Mouse (Mus musculus): ENCODE data around the gene Kbtbd7. TPM values are rescaled to one million over a fixed set of nuclear protein-coding genes. Genes with fewer than 3 reads are reported as not detected.

Kbtbd7 gene
- polyA plus RNA-seq (2015; fragmentation: Nextera tagmentation; extraction: Ambion mirVana): 16.2 and 20.1 TPM in 2 replicates

DNA sequence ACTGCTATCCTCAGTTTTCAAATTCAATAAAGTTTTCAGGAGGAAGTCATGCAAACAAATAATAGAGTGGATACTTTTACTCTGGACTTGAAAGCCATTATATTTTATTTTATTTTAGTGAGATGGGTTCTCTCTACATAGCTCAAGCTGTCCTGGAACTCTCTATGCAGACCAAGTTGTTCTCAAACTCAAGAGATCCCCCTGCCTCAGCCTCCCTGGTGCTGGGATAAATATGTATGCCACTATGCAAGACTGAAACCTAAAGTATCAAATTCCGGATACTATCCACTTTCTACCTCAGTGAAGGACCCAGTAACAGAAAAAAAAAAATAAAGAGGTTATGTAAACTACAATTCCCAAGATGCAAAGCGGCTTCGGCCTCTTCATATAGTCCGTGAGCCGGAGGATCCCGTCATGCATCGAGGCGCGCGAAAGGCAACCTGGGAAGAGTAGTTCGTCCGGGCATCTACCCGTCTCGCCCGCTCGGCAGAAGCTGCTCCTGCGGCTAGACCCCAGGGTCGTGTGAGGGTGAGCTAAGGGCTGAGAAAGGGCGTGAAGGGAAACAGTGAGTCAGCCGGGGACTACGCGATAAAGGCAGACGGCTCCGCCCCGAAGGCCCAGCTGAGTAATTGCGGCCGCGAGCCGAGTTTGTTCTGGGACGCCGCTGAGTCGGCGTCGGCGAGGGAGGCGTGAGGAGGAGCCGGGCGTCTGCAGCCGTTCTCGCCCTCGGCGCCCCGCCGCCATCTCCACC lies at the start of gene Kbtbd7:
Gene Kbtbd7 (plus strand): TSS at position 533 of the 751 bp plus-strand sequence.
- Histone ChIP-seq H3K4me1 (ENCODE audit: control insufficient read depth, insufficient read depth, low read depth, low read length) (no peaks in the 10 kb centered on the region), H3K27me3 (replicated peaks; ENCODE audit: control insufficient read depth, insufficient read depth, low read length) (no peaks in the 10 kb centered on the region), H3K4me3 (ENCODE audit: low read length) (peak within 1 kb of the TSS; percentile 65), H3K9ac (ENCODE audit: low read depth, low read length) (peak within 1 kb of the TSS; percentile 81), H3K27ac (ENCODE audit: low read depth, low read length) (peak within 1 kb of the TSS; percentile 90), H3K9me3 (ENCODE audit: control insufficient read depth, low read length) (peaks cover 4% of the 10 kb centered on the region; the same call in 1 of the 2 replicates), H3K4me2 (ENCODE audit: low read length) (peak within 1 kb of the TSS; percentile 58), H3K36me3 (ENCODE audit: control insufficient read depth, insufficient read depth, low read length) (peaks cover 8% of the 10 kb centered on the region; the same call in 1 of the 2 replicates)
- under 1% methylated on average over 20 of the region's 44 CpGs for WGBS
- peak; percentile 99 for ATAC-seq

DNA sequence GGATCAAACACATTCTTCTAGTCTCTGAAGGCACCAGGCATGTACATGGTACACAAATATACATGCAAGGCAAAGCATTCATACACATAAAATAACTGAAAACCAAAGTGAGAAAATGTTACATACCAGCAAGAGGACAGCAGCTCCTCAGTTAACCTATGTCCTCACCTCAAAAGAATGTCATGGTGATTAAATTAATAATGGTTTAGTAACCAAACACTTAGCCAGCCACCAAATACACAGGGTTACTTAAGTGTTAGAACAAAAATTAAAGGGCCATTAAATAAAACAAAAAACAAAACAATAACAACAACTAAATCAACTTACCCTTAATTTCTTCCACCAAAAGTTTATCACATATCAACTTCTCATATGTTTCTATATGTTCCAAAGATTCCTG lies 49.3 kb upstream of the Kbtbd7 start:
- H3K9ac ChIP-seq (ENCODE audit: low read depth, low read length): no peak overlapping the region
- H3K9me3 ChIP-seq (ENCODE audit: control insufficient read depth, low read length): no peaks in the 10 kb centered on the region
- H3K27me3 ChIP-seq (replicated peaks; ENCODE audit: control insufficient read depth, insufficient read depth, low read length): no peaks in the 10 kb centered on the region
- no peaks in the 10 kb centered on the region for H3K4me1 ChIP-seq (ENCODE audit: control insufficient read depth, insufficient read depth, low read depth, low read length)
- no peak overlapping the region for H3K4me2 ChIP-seq (ENCODE audit: low read length)
- H3K36me3 ChIP-seq (ENCODE audit: control insufficient read depth, insufficient read depth, low read length): no peaks in the 10 kb centered on the region
- H3K4me3 ChIP-seq (ENCODE audit: low read length): no peak overlapping the region
- no peak overlapping the region for H3K27ac ChIP-seq (ENCODE audit: low read depth, low read length)
- no peak for ATAC-seq

DNA sequence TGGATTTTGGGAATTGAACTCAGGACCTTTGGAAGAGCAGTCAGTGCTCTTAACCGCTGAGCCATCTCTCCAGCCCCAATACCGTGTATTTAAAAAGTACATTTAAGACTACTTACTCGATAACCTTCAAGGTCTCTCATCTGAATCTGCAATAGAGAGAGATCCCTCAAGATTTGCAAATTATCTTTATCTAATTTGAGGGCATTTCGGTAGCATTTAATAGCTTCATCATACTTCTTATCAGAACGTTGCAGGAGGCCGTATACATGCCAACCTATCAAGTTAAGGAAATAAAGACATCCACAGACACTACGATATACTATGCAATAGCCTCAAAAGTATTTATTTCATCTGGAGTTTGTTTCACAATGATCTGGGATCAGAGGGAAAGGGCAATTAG lies 43.2 kb upstream of the Kbtbd7 start:
- 86% methylated on average over 7 of the region's 7 CpGs for WGBS
- Histone ChIP-seq H3K36me3 (ENCODE audit: control insufficient read depth, insufficient read depth, low read length) (no peaks in the 10 kb centered on the region), H3K9ac (ENCODE audit: low read depth, low read length) (no peak overlapping the region), H3K4me2 (ENCODE audit: low read length) (no peak overlapping the region), H3K4me1 (ENCODE audit: control insufficient read depth, insufficient read depth, low read depth, low read length) (no peaks in the 10 kb centered on the region), H3K27me3 (replicated peaks; ENCODE audit: control insufficient read depth, insufficient read depth, low read length) (no peaks in the 10 kb centered on the region), H3K9me3 (ENCODE audit: control insufficient read depth, low read length) (no peaks in the 10 kb centered on the region), H3K27ac (ENCODE audit: low read depth, low read length) (no peak overlapping the region), H3K4me3 (ENCODE audit: low read length) (no peak overlapping the region)
- no peak for ATAC-seq

DNA sequence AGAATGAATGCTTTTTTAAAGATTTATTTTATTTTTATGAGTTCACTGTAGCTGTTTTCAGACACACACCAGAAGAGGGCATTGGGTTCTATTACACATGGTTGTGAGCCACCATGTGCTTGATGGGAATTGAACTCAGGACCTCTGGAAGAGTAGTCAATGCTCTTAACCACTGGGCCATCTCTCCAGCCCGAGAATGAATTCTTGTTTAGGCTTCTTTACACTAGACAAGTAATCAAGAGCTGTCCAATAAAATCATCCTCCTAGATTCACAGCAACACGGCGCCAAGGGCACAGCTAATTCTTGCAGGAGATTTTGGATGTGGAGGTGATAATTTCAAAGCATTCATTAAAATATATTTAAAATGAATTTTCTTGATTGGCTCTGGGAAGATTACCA lies 38.0 kb upstream of the Kbtbd7 start:
- 90% methylated on average over 3 of the region's 3 CpGs for WGBS
- no peaks in the 10 kb centered on the region for H3K9me3 ChIP-seq (ENCODE audit: control insufficient read depth, low read length)
- no peaks in the 10 kb centered on the region for H3K36me3 ChIP-seq (ENCODE audit: control insufficient read depth, insufficient read depth, low read length)
- no peak overlapping the region for H3K27ac ChIP-seq (ENCODE audit: low read depth, low read length)
- peaks cover 7% of the 10 kb centered on the region for H3K4me1 ChIP-seq (ENCODE audit: control insufficient read depth, insufficient read depth, low read depth, low read length)
- ATAC-seq: no peak
- H3K9ac ChIP-seq (ENCODE audit: low read depth, low read length): no peak overlapping the region
- H3K27me3 ChIP-seq (replicated peaks; ENCODE audit: control insufficient read depth, insufficient read depth, low read length): no peaks in the 10 kb centered on the region
- no peak overlapping the region for H3K4me3 ChIP-seq (ENCODE audit: low read length)
- H3K4me2 ChIP-seq (ENCODE audit: low read length): no peak overlapping the region

DNA sequence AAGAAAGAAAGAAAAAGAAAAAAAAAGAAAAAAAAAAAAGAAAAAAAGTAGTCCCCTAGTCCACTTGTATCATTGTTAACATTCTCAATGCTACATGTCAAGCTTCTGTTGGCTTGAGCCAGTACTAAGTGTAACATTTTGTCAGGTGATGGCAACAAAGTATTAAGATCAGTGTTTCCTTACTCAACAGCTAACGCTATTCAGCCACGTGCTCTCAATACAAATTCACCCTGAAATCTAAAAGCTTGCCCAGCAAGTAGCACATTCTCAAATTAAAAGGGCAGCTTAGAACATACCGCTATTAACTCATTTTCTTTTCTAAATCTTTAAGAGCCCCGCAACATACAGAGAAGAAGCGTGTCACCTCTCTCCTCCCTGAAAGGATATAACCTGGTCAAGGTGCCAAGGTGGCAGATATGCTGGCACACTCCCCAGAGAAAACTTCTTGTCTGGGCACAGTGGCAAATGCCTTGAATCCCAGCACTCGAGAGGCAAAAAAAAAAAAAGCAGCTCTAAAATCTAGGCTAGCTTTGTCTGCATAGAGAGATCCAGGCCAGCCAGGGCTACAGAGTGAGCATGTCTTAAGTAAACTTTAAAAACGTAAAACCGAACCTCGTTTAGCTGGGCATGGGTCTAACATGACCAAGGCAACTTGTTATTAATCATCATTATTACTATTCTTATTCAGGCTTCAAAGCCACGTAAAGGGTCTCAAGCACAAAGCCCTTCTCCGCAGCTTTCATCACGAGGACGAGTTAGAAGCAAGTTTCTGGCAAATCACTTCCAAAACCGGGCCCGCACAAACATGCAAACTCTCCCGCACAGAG lies 36.7 kb upstream of the Kbtbd7 start:
- H3K9me3 ChIP-seq (ENCODE audit: control insufficient read depth, low read length): no peaks in the 10 kb centered on the region
- peak overlapping the region; percentile 94 for H3K27ac ChIP-seq (ENCODE audit: low read depth, low read length)
- no peaks in the 10 kb centered on the region for H3K27me3 ChIP-seq (replicated peaks; ENCODE audit: control insufficient read depth, insufficient read depth, low read length)
- 0 out of 2 replicates have a peak, but pooled peaks have one; percentile 7 for ATAC-seq
- H3K4me2 ChIP-seq (ENCODE audit: low read length): peak overlapping the region; percentile 89
- H3K36me3 ChIP-seq (ENCODE audit: control insufficient read depth, insufficient read depth, low read length): no peaks in the 10 kb centered on the region
- H3K4me3 ChIP-seq (ENCODE audit: low read length): peak overlapping the region; percentile 89
- peak overlapping the region; percentile 89 for H3K9ac ChIP-seq (ENCODE audit: low read depth, low read length)
- peaks cover 7% of the 10 kb centered on the region for H3K4me1 ChIP-seq (ENCODE audit: control insufficient read depth, insufficient read depth, low read depth, low read length)
- 2% methylated on average over 16 of the region's 16 CpGs for WGBS

DNA sequence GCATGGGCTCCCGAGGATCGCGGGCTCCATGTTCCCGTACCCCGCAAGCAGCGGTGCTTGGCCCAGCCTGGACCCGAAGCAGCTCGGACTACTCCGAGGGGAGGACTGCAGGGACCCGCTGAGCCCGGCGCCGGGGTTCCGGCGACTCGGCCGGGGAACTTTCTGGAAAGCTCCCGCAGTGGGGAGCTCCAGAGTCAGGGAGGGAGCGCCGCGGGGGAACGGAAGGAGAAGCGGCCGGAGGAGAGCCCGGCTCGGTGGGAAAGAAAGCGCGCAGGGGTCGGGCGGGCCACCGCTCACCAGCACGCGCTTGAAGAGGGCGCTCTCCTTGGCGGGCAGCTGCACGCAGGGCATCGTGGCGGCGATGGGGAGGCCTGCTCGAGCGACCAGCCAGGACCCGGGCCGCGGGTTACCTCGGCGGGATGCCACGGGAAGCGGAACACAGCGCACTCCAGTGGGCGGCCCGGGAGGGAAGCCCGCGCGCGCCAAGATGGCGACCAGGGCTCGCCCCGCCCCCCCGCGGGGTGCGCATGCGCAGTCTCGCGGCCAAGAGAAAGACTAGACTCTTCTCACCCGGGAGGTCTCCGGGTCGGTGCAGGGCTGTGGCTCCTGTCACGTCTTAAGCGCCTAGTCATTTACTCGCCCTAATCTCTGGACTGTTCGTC lies 35.9 kb upstream of the Kbtbd7 start, which contains the start of gene Naa16:
Gene Naa16 (minus strand): TSS at position 514 of the 662 bp plus-strand sequence.
- Histone ChIP-seq H3K36me3 (ENCODE audit: control insufficient read depth, insufficient read depth, low read length) (no peaks in the 10 kb centered on the region), H3K4me2 (ENCODE audit: low read length) (peak within 1 kb of the TSS; percentile 89), H3K27ac (ENCODE audit: low read depth, low read length) (peak within 1 kb of the TSS; percentile 94), H3K9me3 (ENCODE audit: control insufficient read depth, low read length) (no peaks in the 10 kb centered on the region), H3K4me1 (ENCODE audit: control insufficient read depth, insufficient read depth, low read depth, low read length) (peaks cover 7% of the 10 kb centered on the region), H3K4me3 (ENCODE audit: low read length) (peak within 1 kb of the TSS; percentile 89), H3K27me3 (replicated peaks; ENCODE audit: control insufficient read depth, insufficient read depth, low read length) (no peaks in the 10 kb centered on the region), H3K9ac (ENCODE audit: low read depth, low read length) (peak within 1 kb of the TSS; percentile 89)
- peak; percentile 97 for ATAC-seq
- WGBS: under 1% methylated on average over 56 of the region's 71 CpGs

DNA sequence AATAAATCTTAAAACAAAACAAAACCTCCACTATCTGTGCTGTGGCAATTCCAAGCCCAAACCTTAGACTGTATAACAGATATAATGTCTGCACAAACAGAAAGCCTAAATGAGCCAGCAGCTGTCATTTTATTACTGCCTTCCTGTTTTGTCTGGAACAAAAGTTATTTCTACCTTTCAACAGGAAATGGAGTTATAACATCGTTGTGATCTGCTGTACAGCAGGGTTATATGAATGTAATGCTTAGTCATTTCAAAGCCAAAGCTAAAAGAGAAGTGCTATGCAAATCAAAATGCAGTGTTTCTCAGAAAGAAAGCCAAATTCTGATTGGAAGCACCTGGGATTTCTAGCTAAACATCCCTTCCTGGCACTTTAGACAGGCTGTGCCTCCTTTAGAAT lies 33.0 kb upstream of the Kbtbd7 start:
- no peak for ATAC-seq
- 84% methylated on average over 1 of the region's 1 CpGs for WGBS
- Histone ChIP-seq H3K4me3 (ENCODE audit: low read length) (no peak overlapping the region), H3K4me1 (ENCODE audit: control insufficient read depth, insufficient read depth, low read depth, low read length) (peaks cover 10% of the 10 kb centered on the region), H3K9ac (ENCODE audit: low read depth, low read length) (no peak overlapping the region), H3K36me3 (ENCODE audit: control insufficient read depth, insufficient read depth, low read length) (no peaks in the 10 kb centered on the region), H3K27me3 (replicated peaks; ENCODE audit: control insufficient read depth, insufficient read depth, low read length) (no peaks in the 10 kb centered on the region), H3K9me3 (ENCODE audit: control insufficient read depth, low read length) (no peaks in the 10 kb centered on the region), H3K4me2 (ENCODE audit: low read length) (no peak overlapping the region), H3K27ac (ENCODE audit: low read depth, low read length) (no peak overlapping the region)

DNA sequence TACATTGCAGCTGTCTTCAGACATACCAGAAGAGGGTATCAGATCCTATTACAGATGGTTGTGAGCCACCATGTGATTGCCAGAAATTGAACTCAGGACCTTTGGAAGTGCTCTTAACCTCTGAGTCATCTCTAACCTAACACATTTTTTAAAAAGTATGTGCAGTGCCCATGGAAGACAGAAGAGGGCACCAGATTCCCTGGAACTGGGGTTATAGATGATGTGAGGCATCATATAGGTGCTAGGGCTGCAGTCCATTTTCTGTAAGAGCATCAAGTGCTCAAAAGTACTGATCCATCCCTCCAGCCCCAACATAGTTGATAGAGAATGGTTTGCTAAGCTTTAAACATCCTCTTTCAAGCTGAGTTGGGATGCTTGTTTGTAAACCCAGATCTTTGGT lies 31.7 kb upstream of the Kbtbd7 start:
- no peaks in the 10 kb centered on the region for H3K9me3 ChIP-seq (ENCODE audit: control insufficient read depth, low read length)
- no peak for ATAC-seq
- no peak overlapping the region for H3K4me2 ChIP-seq (ENCODE audit: low read length)
- no peak overlapping the region for H3K27ac ChIP-seq (ENCODE audit: low read depth, low read length)
- H3K27me3 ChIP-seq (replicated peaks; ENCODE audit: control insufficient read depth, insufficient read depth, low read length): no peaks in the 10 kb centered on the region
- no peak overlapping the region for H3K4me3 ChIP-seq (ENCODE audit: low read length)
- H3K36me3 ChIP-seq (ENCODE audit: control insufficient read depth, insufficient read depth, low read length): no peaks in the 10 kb centered on the region
- H3K9ac ChIP-seq (ENCODE audit: low read depth, low read length): no peak overlapping the region
- H3K4me1 ChIP-seq (ENCODE audit: control insufficient read depth, insufficient read depth, low read depth, low read length): peaks cover 9% of the 10 kb centered on the region
